In the genomic region with DNA sequence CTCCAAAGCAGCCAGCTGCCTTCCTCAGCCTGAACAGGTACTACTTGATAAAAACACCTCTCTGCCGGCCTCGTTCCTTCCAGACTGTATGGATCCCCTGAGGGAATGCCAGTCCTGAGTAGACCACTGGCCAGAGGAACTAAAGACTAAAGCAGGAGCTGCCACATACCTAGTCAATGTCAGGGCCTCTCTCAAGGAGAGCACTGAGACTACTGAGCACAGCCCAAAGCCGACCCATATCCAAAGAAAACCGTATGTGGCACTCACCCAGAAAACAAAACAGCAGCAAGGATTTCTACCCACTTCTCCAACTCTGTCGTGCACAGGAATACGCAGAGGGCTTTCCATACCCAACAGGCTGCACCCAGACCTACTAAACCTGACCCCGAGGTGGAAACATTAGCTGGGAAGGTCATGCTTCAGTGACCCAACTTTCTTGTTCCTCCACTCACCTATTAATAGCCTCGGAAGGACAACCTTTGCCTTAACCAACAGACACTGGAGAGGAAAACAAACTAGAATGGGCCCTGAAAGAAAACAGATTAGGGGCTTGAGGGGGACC, we compare ENCODE assay signal across 19 mouse cellular contexts. TPM values are rescaled to one million over a fixed set of nuclear protein-coding genes. Genes with fewer than 3 reads are reported as not detected.
DNase-seq lines count a peak whose midpoint lies in the region; ATAC-seq and TF ChIP-seq lines count a peak whose summit lies in the region.
"Had no signal": no experiment of that assay in that cellular context is flagged by ENCODE, and none has a peak within 500 bp of the region (broad histone marks: within the 10 kb centered on the region; RNA-seq: fewer than 3 reads in every experiment).

No protein-coding gene starts in this region.

- H3K9me3 ChIP-seq in intestine, postnatal 0 days (ENCODE audit: control insufficient read depth), result no peaks in the 10 kb centered on the region
- H3K9me3 ChIP-seq: forebrain, embryonic 15.5 days; heart, embryonic 10.5 days; limb, embryonic 10.5 days; liver, embryonic 13.5 days had no signal

- no peak overlapping the region for H3K4me2 ChIP-seq in intestine, postnatal 0 days (replicated peaks; ENCODE audit: low read depth)
- H3K4me2 ChIP-seq: forebrain, embryonic 15.5 days; liver, embryonic 13.5 days had no signal

- WGBS in intestine, postnatal 0 days, result 72% methylated on average over 8 of the region's 8 CpGs

- H3K27me3 ChIP-seq in testis, adult 2 months (ENCODE audit: control insufficient read depth, insufficient read depth, low read length), result no peaks in the 10 kb centered on the region
- no peaks in the 10 kb centered on the region for H3K27me3 ChIP-seq in intestine, postnatal 0 days (replicated peaks; ENCODE audit: control insufficient read depth, insufficient read depth, low read length)
- H3K27me3 ChIP-seq: CH12.LX; forebrain, embryonic 15.5 days; liver, embryonic 13.5 days had no signal

- intact Hi-C loops in gastrocnemius, adult 2 months (cut with DNase I), result no loop called here

- peak overlapping the region; percentile 91 for H3K27ac ChIP-seq in gastrocnemius, adult 2 months
- no peak overlapping the region for H3K27ac ChIP-seq in testis, adult 2 months (ENCODE audit: control insufficient read depth, insufficient read depth, low read depth, low read length)
- H3K27ac ChIP-seq in intestine, postnatal 0 days (ENCODE audit: low read depth, low read length), result no peak overlapping the region
- H3K27ac ChIP-seq: forebrain, embryonic 15.5 days; heart, embryonic 10.5 days; hindbrain, postnatal 0 days; limb, embryonic 10.5 days; liver, embryonic 13.5 days had no signal

- no peak for TF ChIP-seq CTCF in gastrocnemius, adult 2 months (IDR thresholded peaks at IDR 0.05)
- no peak for TF ChIP-seq CTCF in testis, adult 2 months (IDR thresholded peaks at IDR 0.05; ENCODE audit: control insufficient read depth, insufficient read depth, insufficient replicate concordance, low read depth, low read length)
- no peak for TF ChIP-seq CTCF in intestine, postnatal 0 days (IDR thresholded peaks at IDR 0.05; ENCODE audit: low read depth)

- no peak for ATAC-seq in intestine, postnatal 0 days
- ATAC-seq: forebrain, embryonic 15.5 days; hindbrain, postnatal 0 days; midbrain, embryonic 16.5 days had no signal

- no peaks in the 10 kb centered on the region for H3K36me3 ChIP-seq in testis, adult 2 months (ENCODE audit: control insufficient read depth, insufficient read depth, low read length)
- no peaks in the 10 kb centered on the region for H3K36me3 ChIP-seq in intestine, postnatal 0 days (ENCODE audit: control insufficient read depth, insufficient read depth)
- H3K36me3 ChIP-seq: forebrain, embryonic 15.5 days; heart, embryonic 10.5 days; limb, embryonic 10.5 days; liver, embryonic 13.5 days had no signal

- DNase-seq in gastrocnemius, adult 2 months, result peak; percentile 56
- DNase-seq in gastrocnemius, postnatal 4 days (ENCODE audit: low spot score in 2 of 2), result no peak
- DNase-seq in testis, postnatal 14 days (ENCODE audit: low spot score), result no peak
- peak; percentile 60 to 83 for DNase-seq in kidney, postnatal 25 days
- DNase-seq in urinary bladder, postnatal 25 days (ENCODE audit: low spot score), result no peak
- DNase-seq: cerebellum, postnatal 10 days; embryo, embryonic 11 days; liver, embryonic 13.5 days; retina, postnatal 1 day; right cerebral cortex, postnatal 4 days; thymus, adult 18-20 months had no signal

- peak overlapping the region; percentile 61 for H3K4me3 ChIP-seq in gastrocnemius, adult 2 months
- H3K4me3 ChIP-seq in testis, adult 2 months (ENCODE audit: control insufficient read depth, low read depth, low read length), result peak overlapping the region; percentile 77
- no peak overlapping the region for H3K4me3 ChIP-seq in intestine, postnatal 0 days (ENCODE audit: low read depth, low read length)
- H3K4me3 ChIP-seq: forebrain, embryonic 15.5 days; heart, embryonic 10.5 days; limb, embryonic 10.5 days; liver, embryonic 13.5 days had no signal

- no peaks in the 10 kb centered on the region; the same call in 1 of the 2 replicates for H3K4me1 ChIP-seq in testis, adult 2 months (ENCODE audit: control insufficient read depth, insufficient read depth, low read length)
- 0 out of 2 replicates have a peak, but pooled peaks cover 5% of the 10 kb centered on the region for H3K4me1 ChIP-seq in intestine, postnatal 0 days (replicated peaks; ENCODE audit: control insufficient read depth, insufficient read depth, low read length)
- H3K4me1 ChIP-seq: forebrain, embryonic 15.5 days had no signal

- H3K9ac ChIP-seq in intestine, postnatal 0 days (ENCODE audit: low read depth, low read length), result no peak overlapping the region
- H3K9ac ChIP-seq: forebrain, embryonic 15.5 days; liver, embryonic 13.5 days had no signal

- no peak for TF ChIP-seq POLR2A in testis, adult 2 months (IDR thresholded peaks at IDR 0.05; ENCODE audit: control insufficient read depth, low read depth, low read length)

RNA-seq across cellular contexts. Expression of a gene that starts 22.0 kb away (rescaled TPM):
- 10 to 100 TPM; 35.4 to 39.1 TPM for total RNA-seq in gastrocnemius, adult 2 months (2021)
- total RNA-seq in gastrocnemius, postnatal 4 days (2021), result 10 to 100 TPM; 18.1 to 19.4 TPM
- 10.0 and 11.9 TPM in 2 replicates for polyA plus RNA-seq in testis, adult 2 months (2012; rRNA removed)
- 7.0 and 7.4 TPM in 2 replicates for polyA plus RNA-seq in intestine, postnatal 0 days (2015; fragmentation: Nextera tagmentation; extraction: Ambion mirVana)

Comparison
In these comparisons a context has a peak if more than half of its experiments do, and no peak if none do; other contexts are left out.
1. DNase-seq: peak in gastrocnemius, adult 2 months (single experiment) and kidney, postnatal 25 days (2 of 2); none in gastrocnemius, postnatal 4 days (0 of 2), testis, postnatal 14 days (single experiment) and urinary bladder, postnatal 25 days (single experiment).